Mouse (Mus musculus): ENCODE results near the gene Acoxl. TPM values are rescaled to one million over a fixed set of nuclear protein-coding genes. Genes with fewer than 3 reads are reported as not detected.

Acoxl gene
- polyA plus RNA-seq, 1 experiment from 2014 or later = not detected

GRCm38 (mm10) chr2:128140183-128140582 is 301.5 kb downstream of the Acoxl start:
- ATAC-seq (ENCODE audit: low FRiP score, low read depth) = no peak
- Histone ChIP-seq H3K4me1 (peaks cover 15% of the 10 kb centered on the region), H3K9ac (replicated peaks) (no peak overlapping the region), H3K9me3 (no peaks in the 10 kb centered on the region), H3K4me3 (no peak overlapping the region), H3K4me2 (replicated peaks) (no peak overlapping the region), H3K27me3 (no peaks in the 10 kb centered on the region), H3K27ac (replicated peaks) (peak overlapping the region; percentile 58; the same call in 1 of the 2 replicates), H3K36me3 (peaks cover 14% of the 10 kb centered on the region; the same call in 1 of the 2 replicates)
- WGBS = 79% methylated on average over 3 of the region's 3 CpGs

GRCm38 (mm10) chr2:128143992-128144391 is 305.3 kb downstream of the Acoxl start:
- Histone ChIP-seq H3K27ac (replicated peaks) (no peak overlapping the region), H3K36me3 (peaks cover 23% of the 10 kb centered on the region), H3K9ac (replicated peaks) (no peak overlapping the region), H3K9me3 (no peaks in the 10 kb centered on the region), H3K4me1 (peaks cover 10% of the 10 kb centered on the region; the same call in 1 of the 2 replicates), H3K27me3 (no peaks in the 10 kb centered on the region), H3K4me2 (replicated peaks) (no peak overlapping the region), H3K4me3 (no peak overlapping the region)
- no peak for ATAC-seq (ENCODE audit: low FRiP score, low read depth)

- ATAC-seq (ENCODE audit: low FRiP score, low read depth) = no peak
- WGBS = 88% methylated on average over 3 of the region's 3 CpGs
These were observed 306.8 kb downstream of the Acoxl start for GRCm38 (mm10) chr2:128145433-128145832.

GRCm38 (mm10) chr2:128149596-128149995 is 310.9 kb downstream of the Acoxl start:
- no peaks in the 10 kb centered on the region for H3K27me3 ChIP-seq
- WGBS = 83% methylated on average over 5 of the region's 5 CpGs
- H3K27ac ChIP-seq (replicated peaks) = no peak overlapping the region
- H3K9me3 ChIP-seq = no peaks in the 10 kb centered on the region
- H3K4me1 ChIP-seq = no peaks in the 10 kb centered on the region
- H3K9ac ChIP-seq (replicated peaks) = no peak overlapping the region
- H3K4me2 ChIP-seq (replicated peaks) = no peak overlapping the region
- H3K36me3 ChIP-seq = peaks cover 43% of the 10 kb centered on the region
- H3K4me3 ChIP-seq = no peak overlapping the region
- ATAC-seq (ENCODE audit: low FRiP score, low read depth) = no peak

More at GRCm38 (mm10) chr2:128145433-128145832, 306.8 kb downstream of the Acoxl start:
- Histone ChIP-seq H3K27me3 (no peaks in the 10 kb centered on the region), H3K4me1 (no peaks in the 10 kb centered on the region), H3K9me3 (no peaks in the 10 kb centered on the region), H3K4me2 (replicated peaks) (no peak overlapping the region), H3K27ac (replicated peaks) (no peak overlapping the region), H3K9ac (replicated peaks) (no peak overlapping the region), H3K36me3 (peaks cover 36% of the 10 kb centered on the region), H3K4me3 (no peak overlapping the region)

GRCm38 (mm10) chr2:128152211-128152610 is 313.5 kb downstream of the Acoxl start:
- Histone ChIP-seq H3K4me2 (replicated peaks) (no peak overlapping the region), H3K27me3 (no peaks in the 10 kb centered on the region), H3K9me3 (no peaks in the 10 kb centered on the region), H3K4me1 (peaks cover 11% of the 10 kb centered on the region), H3K9ac (replicated peaks) (no peak overlapping the region), H3K36me3 (peaks cover 44% of the 10 kb centered on the region), H3K27ac (replicated peaks) (no peak overlapping the region), H3K4me3 (no peak overlapping the region)
- WGBS = 91% methylated on average over 9 of the region's 9 CpGs
- no peak for ATAC-seq (ENCODE audit: low FRiP score, low read depth)

GRCm38 (mm10) chr2:128152845-128153550 is 314.3 kb downstream of the Acoxl start:
- ATAC-seq (ENCODE audit: low FRiP score, low read depth) = no peak
- no peak overlapping the region for H3K4me2 ChIP-seq (replicated peaks)
- 87% methylated on average over 16 of the region's 16 CpGs for WGBS
- no peaks in the 10 kb centered on the region for H3K27me3 ChIP-seq
- no peak overlapping the region for H3K9ac ChIP-seq (replicated peaks)
- peaks cover 11% of the 10 kb centered on the region for H3K4me1 ChIP-seq
- H3K9me3 ChIP-seq = no peaks in the 10 kb centered on the region
- peaks cover 40% of the 10 kb centered on the region for H3K36me3 ChIP-seq
- no peak overlapping the region for H3K4me3 ChIP-seq
- no peak overlapping the region for H3K27ac ChIP-seq (replicated peaks)

GRCm38 (mm10) chr2:128153551-128153910 is 314.9 kb downstream of the Acoxl start:
- no peaks in the 10 kb centered on the region for H3K27me3 ChIP-seq
- no peak overlapping the region for H3K4me3 ChIP-seq
- no peaks in the 10 kb centered on the region for H3K9me3 ChIP-seq
- H3K4me1 ChIP-seq = peaks cover 11% of the 10 kb centered on the region
- WGBS = 57% methylated on average over 11 of the region's 11 CpGs
- no peak overlapping the region for H3K27ac ChIP-seq (replicated peaks)
- peaks cover 39% of the 10 kb centered on the region for H3K36me3 ChIP-seq
- ATAC-seq (ENCODE audit: low FRiP score, low read depth) = no peak
- H3K9ac ChIP-seq (replicated peaks) = no peak overlapping the region
- H3K4me2 ChIP-seq (replicated peaks) = no peak overlapping the region

GRCm38 (mm10) chr2:128155412-128156066 is 316.9 kb downstream of the Acoxl start:
- H3K9ac ChIP-seq (replicated peaks) = no peak overlapping the region
- H3K27ac ChIP-seq (replicated peaks) = no peak overlapping the region
- WGBS = 93% methylated on average over 13 of the region's 13 CpGs
- H3K4me3 ChIP-seq = no peak overlapping the region
- H3K4me2 ChIP-seq (replicated peaks) = no peak overlapping the region
- H3K4me1 ChIP-seq = peaks cover 11% of the 10 kb centered on the region
- no peaks in the 10 kb centered on the region for H3K27me3 ChIP-seq
- H3K36me3 ChIP-seq = peaks cover 33% of the 10 kb centered on the region
- no peaks in the 10 kb centered on the region for H3K9me3 ChIP-seq
- ATAC-seq (ENCODE audit: low FRiP score, low read depth) = no peak

GRCm38 (mm10) chr2:128156067-128156462 is 317.4 kb downstream of the Acoxl start:
- no peak overlapping the region for H3K9ac ChIP-seq (replicated peaks)
- peaks cover 11% of the 10 kb centered on the region for H3K4me1 ChIP-seq
- H3K27me3 ChIP-seq = no peaks in the 10 kb centered on the region
- H3K27ac ChIP-seq (replicated peaks) = no peak overlapping the region
- peaks cover 28% of the 10 kb centered on the region for H3K36me3 ChIP-seq
- no peak overlapping the region for H3K4me3 ChIP-seq
- H3K4me2 ChIP-seq (replicated peaks) = no peak overlapping the region
- ATAC-seq (ENCODE audit: low FRiP score, low read depth) = no peak
- H3K9me3 ChIP-seq = no peaks in the 10 kb centered on the region
- 82% methylated on average over 5 of the region's 5 CpGs for WGBS

- no peaks in the 10 kb centered on the region for H3K27me3 ChIP-seq
- no peak overlapping the region for H3K9ac ChIP-seq (replicated peaks)
- H3K4me3 ChIP-seq = no peak overlapping the region
- no peak overlapping the region for H3K4me2 ChIP-seq (replicated peaks)
- no peak for ATAC-seq (ENCODE audit: low FRiP score, low read depth)
- 82% methylated on average over 12 of the region's 12 CpGs for WGBS
- peaks cover 27% of the 10 kb centered on the region for H3K36me3 ChIP-seq
- H3K4me1 ChIP-seq = peaks cover 11% of the 10 kb centered on the region
- no peaks in the 10 kb centered on the region for H3K9me3 ChIP-seq
- H3K27ac ChIP-seq (replicated peaks) = 0 out of 2 replicates have a peak overlapping the region, but pooled peaks have one; percentile 6
These were observed 318.1 kb downstream of the Acoxl start for GRCm38 (mm10) chr2:128156557-128157412.

- ATAC-seq (ENCODE audit: low FRiP score, low read depth) = no peak
- H3K27me3 ChIP-seq = no peaks in the 10 kb centered on the region
- no peak overlapping the region for H3K4me3 ChIP-seq
- H3K4me1 ChIP-seq = peaks cover 11% of the 10 kb centered on the region
- H3K36me3 ChIP-seq = peaks cover 27% of the 10 kb centered on the region
- no peak overlapping the region for H3K9ac ChIP-seq (replicated peaks)
- WGBS = 75% methylated on average over 17 of the region's 17 CpGs
- H3K4me2 ChIP-seq (replicated peaks) = no peak overlapping the region
- H3K9me3 ChIP-seq = no peaks in the 10 kb centered on the region
- H3K27ac ChIP-seq (replicated peaks) = no peak overlapping the region
These were observed 320.2 kb downstream of the Acoxl start for GRCm38 (mm10) chr2:128158734-128159410.

Measured in midbrain, embryonic 12.5 days (tissue).